Mouse (Mus musculus) liver, embryonic 14.5 days (tissue): ENCODE results near the gene Tnfrsf19. TPM values are rescaled to one million over a fixed set of nuclear protein-coding genes. Genes with fewer than 3 reads are reported as not detected.

Source experiments
- ATAC-seq: fragments of 200-750 bp; cut with Nextera tagmentation; 2 replicates; pipeline ENCODE4 v1.8.0; 2017; ENCODE audit warnings: moderate number of reproducible peaks, mild to moderate bottlenecking, moderate library complexity; ENCODE audit not compliant: insufficient read depth
- DNase-seq, 3 experiments: peaks; one replicate each; pipeline ENCODE4 v3.0.0-alpha.2; 2012 to 2013; ENCODE audit warnings: low read depth in 3 of 3, low spot score in 3 of 3
- H3K27ac ChIP-seq: fragments of 300-500 bp; sonication (generic); 2 replicates; pipeline ENCODE4 v1.5.1; 2014; ENCODE audit warnings: moderate library complexity, mild to moderate bottlenecking, control low read depth, inconsistent platforms
- H3K27me3 ChIP-seq: fragments of 300-500 bp; sonication (generic); 2 replicates; pipeline ENCODE4 v1.6.1; 2014; ENCODE audit warnings: mild to moderate bottlenecking, low read length, moderate library complexity; ENCODE audit not compliant: control insufficient read depth, insufficient read depth
- H3K36me3 ChIP-seq: fragments of 300-500 bp; sonication (generic); replicated peaks from 2 replicates; pipeline ENCODE4 v1.6.1; 2014; ENCODE audit warnings: low read depth; ENCODE audit not compliant: control insufficient read depth, insufficient read depth
- H3K4me1 ChIP-seq, 2 experiments: fragments of 200-500 bp in 1 of 2; fragments of 300-500 bp in 1 of 2; sonication (generic) in 1 of 2; replicated peaks; 2 replicates each; pipeline ENCODE4 v1.6.1; 2012 to 2014; ENCODE audit warnings: antibody characterized with exemption in 1 of 2, inconsistent platforms in 1 of 2, low read length in 1 of 2; ENCODE audit not compliant: control insufficient read depth in 2 of 2, insufficient read depth in 2 of 2
- H3K4me2 ChIP-seq: fragments of 300-500 bp; sonication (generic); 2 replicates; pipeline ENCODE4 v1.6.1; 2014; ENCODE audit warnings: low read depth, mild to moderate bottlenecking, control low read depth, moderate library complexity
- H3K4me3 ChIP-seq, 2 experiments: fragments of 200-500 bp in 1 of 2; fragments of 300-500 bp in 1 of 2; sonication (generic) in 1 of 2; 2 replicates each; pipeline ENCODE4 v1.5.1; 2012 to 2014; ENCODE audit warnings: low read depth in 2 of 2, low read length in 2 of 2, mild to moderate bottlenecking in 2 of 2, control low read depth in 1 of 2, inconsistent platforms in 1 of 2, moderate library complexity in 1 of 2; ENCODE audit not compliant: insufficient read depth in 1 of 2
- H3K9ac ChIP-seq: fragments of 300-500 bp; sonication (generic); replicated peaks from 2 replicates; pipeline ENCODE4 v1.6.1; 2014; ENCODE audit warnings: mild to moderate bottlenecking, control low read depth, moderate library complexity
- H3K9me3 ChIP-seq: fragments of 300-500 bp; sonication (generic); 2 replicates; pipeline ENCODE4 v1.6.1; 2016; ENCODE audit warnings: low read length, mixed read lengths; ENCODE audit not compliant: control insufficient read depth
- CTCF ChIP-seq: IDR thresholded peaks from 2 replicates; pipeline ENCODE4 v1.5.1; 2016; ENCODE audit warnings: antibody characterized with exemption, low read depth, control low read depth
- EP300 ChIP-seq: IDR thresholded peaks from 2 replicates; pipeline ENCODE4 v1.6.1; 2016; ENCODE audit warnings: antibody characterized with exemption, low read depth
- WGBS: fragments of 180-500 bp; shearing (Covaris S2); extraction: QIAGEN DNeasy Blood & Tissue Kit; methylation state at CpG from one replicate; pipeline ENCODE4 v1.1.7; 2014; ENCODE audit not compliant: insufficient replicate concordance; 5-methylcytosine and 5-hydroxymethylcytosine counted together
- polyA plus RNA-seq, 2 experiments: library from polyadenylated mRNA; depleted of rRNA in 1 of 2; stranded (reverse) in 1 of 2; unstranded in 1 of 2; fragments of >200 nt; fragmentation: Nextera tagmentation in 1 of 2; extraction: Ambion mirVana in 1 of 2; gene quantifications; 2 replicates each; pipeline versions ENCODE4 v1.2.1 to v1.2.3; 2012 to 2014

The Tnfrsf19 gene
- polyA plus RNA-seq, 2 experiments = 2.3 to 3.6 TPM

GRCm38 (mm10) chr14:61055864-61056263 is 9.6 kb upstream of the Tnfrsf19 start:
- ATAC-seq = no peak
- 10% methylated on average over 1 of the region's 1 CpGs for WGBS
- H3K36me3 ChIP-seq = no peaks in the 10 kb centered on the region
- H3K9ac ChIP-seq = no peak overlapping the region
- H3K9me3 ChIP-seq = no peaks in the 10 kb centered on the region
- peaks cover 12% of the 10 kb centered on the region; the same call in 1 of the 2 replicates for H3K27me3 ChIP-seq
- H3K4me2 ChIP-seq = no peak overlapping the region
- TF ChIP-seq CTCF = no peak
- no peak for TF ChIP-seq EP300
- H3K27ac ChIP-seq = no peak overlapping the region
- no peak for DNase-seq
- H3K4me1 ChIP-seq = no peaks in the 10 kb centered on the region
- no peak overlapping the region for H3K4me3 ChIP-seq

- no peaks in the 10 kb centered on the region for H3K9me3 ChIP-seq
- peaks cover 0 to 2% of the 10 kb centered on the region in 2 experiments; a peak in 1 of 4 replicates for H3K4me1 ChIP-seq
- DNase-seq (no peak), ATAC-seq (no peak)
- no peak overlapping the region for H3K4me3 ChIP-seq
- TF ChIP-seq CTCF = no peak
- H3K9ac ChIP-seq = no peak overlapping the region
- 49% methylated on average over 3 of the region's 3 CpGs for WGBS
- H3K27me3 ChIP-seq = peaks cover 16% of the 10 kb centered on the region
- no peak overlapping the region for H3K27ac ChIP-seq
- H3K36me3 ChIP-seq = no peaks in the 10 kb centered on the region
- H3K4me2 ChIP-seq = no peak overlapping the region
These were observed 5.9 kb upstream of the Tnfrsf19 start for GRCm38 (mm10) chr14:61052163-61052562.

GRCm38 (mm10) chr14:61045446-61046090 is 722 bp downstream of the Tnfrsf19 start:
- no peak for DNase-seq
- WGBS = 4% methylated on average over 19 of the region's 19 CpGs
- peaks cover 21% of the 10 kb centered on the region for H3K27me3 ChIP-seq
- peaks cover 0 to 2% of the 10 kb centered on the region in 2 experiments; a peak in 2 of 4 replicates for H3K4me1 ChIP-seq
- no peaks in the 10 kb centered on the region for H3K9me3 ChIP-seq
- H3K4me3 ChIP-seq = peak overlapping the region; percentile 34 to 46
- H3K27ac ChIP-seq = no peak overlapping the region
- H3K9ac ChIP-seq = no peak overlapping the region
- ATAC-seq = no peak
- no peak for TF ChIP-seq EP300
- no peak for TF ChIP-seq CTCF
- H3K36me3 ChIP-seq = no peaks in the 10 kb centered on the region
- H3K4me2 ChIP-seq = peak overlapping the region; percentile 50

- 31% methylated on average over 2 of the region's 2 CpGs for WGBS
- TF ChIP-seq CTCF (no peak), EP300 (no peak)
- no peak overlapping the region for H3K9ac ChIP-seq
- DNase-seq = no peak
- peak overlapping the region; percentile 46 for H3K4me2 ChIP-seq
- H3K36me3 ChIP-seq = no peaks in the 10 kb centered on the region
- H3K9me3 ChIP-seq = no peaks in the 10 kb centered on the region
- peaks cover 21% of the 10 kb centered on the region for H3K27me3 ChIP-seq
- H3K4me3 ChIP-seq = no peak overlapping the region
- no peak for ATAC-seq
- no peak overlapping the region for H3K27ac ChIP-seq
- H3K4me1 ChIP-seq = peaks cover 0 to 2% of the 10 kb centered on the region in 2 experiments; a peak in 2 of 4 replicates
These were observed 2.0 kb downstream of the Tnfrsf19 start for GRCm38 (mm10) chr14:61044316-61044715.

DNA sequence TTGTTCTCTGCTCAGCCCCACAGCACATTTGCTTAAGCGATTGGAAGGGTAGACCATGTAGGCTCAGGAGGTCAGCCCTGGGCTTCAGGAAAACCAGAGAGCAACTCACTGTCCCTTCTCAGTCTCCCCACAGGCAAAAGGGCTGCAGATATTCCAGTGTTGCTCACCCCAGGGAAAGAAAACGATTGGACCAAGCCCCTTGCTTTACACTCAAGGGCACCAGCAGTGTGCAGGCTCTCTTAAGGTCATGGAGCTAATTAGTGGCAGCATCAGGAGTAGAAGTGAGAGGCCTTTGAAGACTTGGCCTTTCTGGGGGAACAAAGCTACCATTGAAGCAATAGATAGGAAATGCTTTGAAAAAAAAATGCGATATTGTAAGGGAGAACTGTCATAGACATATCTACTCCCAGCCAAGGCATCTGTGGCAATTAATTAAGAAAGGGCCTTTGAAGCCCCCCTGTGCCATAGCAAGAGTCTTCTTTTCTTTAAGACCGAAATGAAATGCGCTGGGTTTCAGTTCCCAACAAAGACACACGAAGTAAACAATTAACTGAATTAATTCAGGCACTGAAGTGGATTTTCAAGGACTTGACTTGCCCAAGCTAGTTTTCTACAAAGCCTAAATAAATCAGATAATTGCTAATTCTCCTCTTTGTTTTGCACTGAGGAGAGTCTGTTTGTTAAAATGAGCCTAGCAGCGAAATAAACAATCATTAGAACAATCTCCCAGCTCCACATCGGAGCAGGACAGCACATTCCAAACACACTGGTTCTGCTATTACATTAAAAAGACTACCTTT is 2.6 kb downstream of the Tnfrsf19 start:
- TF ChIP-seq EP300 = no peak
- TF ChIP-seq CTCF = no peak
- no peak overlapping the region for H3K9ac ChIP-seq
- H3K4me2 ChIP-seq = peak overlapping the region; percentile 46
- H3K27ac ChIP-seq = no peak overlapping the region
- no peak for DNase-seq
- H3K4me1 ChIP-seq = peaks cover 0 to 2% of the 10 kb centered on the region in 2 experiments; a peak in 2 of 4 replicates
- no peak overlapping the region for H3K4me3 ChIP-seq
- H3K27me3 ChIP-seq = peaks cover 21% of the 10 kb centered on the region
- H3K9me3 ChIP-seq = no peaks in the 10 kb centered on the region
- no peak for ATAC-seq
- no peaks in the 10 kb centered on the region for H3K36me3 ChIP-seq
- WGBS = 37% methylated on average over 8 of the region's 8 CpGs
